Mouse (Mus musculus) layer of hippocampus, adult 11-12 months (tissue): ENCODE data around the gene Gm9918.
A peak's percentile ranks its signal among the peaks of the same experiment; 100 is the strongest.

Experiments
- DNase-seq: peaks from one replicate; pipeline ENCODE4 v3.0.0; 2022; ENCODE audit warnings: low spot score

The Gm9918 gene

GRCm38 (mm10) chr15:102245461-102245881, 24.9 kb upstream of the Gm9918 start:
- no peak for DNase-seq

- DNase-seq, result peak; percentile 74
These were observed 24.2 kb upstream of the Gm9918 start for GRCm38 (mm10) chr15:102245891-102246741.

GRCm38 (mm10) chr15:102246866-102247251, 23.5 kb upstream of the Gm9918 start:
- DNase-seq, result peak; percentile 90

- peak; percentile 51 for DNase-seq
These were observed 22.9 kb upstream of the Gm9918 start for GRCm38 (mm10) chr15:102247252-102248130.

- no peak for DNase-seq
These were observed 22.1 kb upstream of the Gm9918 start for GRCm38 (mm10) chr15:102248131-102248811.

- no peak for DNase-seq
These were observed 21.6 kb upstream of the Gm9918 start for GRCm38 (mm10) chr15:102248812-102249191.

- DNase-seq, result no peak
These were observed 21.1 kb upstream of the Gm9918 start for GRCm38 (mm10) chr15:102249251-102249691.

GRCm38 (mm10) chr15:102249967-102250366, 20.4 kb upstream of the Gm9918 start:
- DNase-seq, result no peak

GRCm38 (mm10) chr15:102250521-102250920, 19.8 kb upstream of the Gm9918 start:
- no peak for DNase-seq

- no peak for DNase-seq
These were observed 14.7 kb upstream of the Gm9918 start for GRCm38 (mm10) chr15:102255547-102256255.

- no peak for DNase-seq
These were observed 13.7 kb upstream of the Gm9918 start for GRCm38 (mm10) chr15:102256431-102257201.

GRCm38 (mm10) chr15:102257202-102258075, 12.9 kb upstream of the Gm9918 start, which contains the start of gene Rarg:
Rarg (minus strand) TSS chr15:102257517.
- peak; percentile 36 for DNase-seq

GRCm38 (mm10) chr15:102258076-102258470, 12.3 kb upstream of the Gm9918 start:
- DNase-seq, result no peak

GRCm38 (mm10) chr15:102258581-102259253, 11.6 kb upstream of the Gm9918 start:
- DNase-seq, result no peak

- DNase-seq, result no peak
These were observed 7.8 kb upstream of the Gm9918 start for GRCm38 (mm10) chr15:102262582-102262981.

- no peak for DNase-seq
These were observed 7.3 kb upstream of the Gm9918 start for GRCm38 (mm10) chr15:102263037-102263436.

GRCm38 (mm10) chr15:102265548-102265947, 4.8 kb upstream of the Gm9918 start:
- no peak for DNase-seq

GRCm38 (mm10) chr15:102271441-102271840, 1.1 kb downstream of the Gm9918 start:
- DNase-seq, result no peak
